Mouse (Mus musculus) embryonic facial prominence, embryonic 13.5 days (tissue): ENCODE measurements at regions not wholly inside any gene's neighbourhood (a gene's known extent, or its start where the extent isn't known, plus 50 kb on each side); places are given as distances from the start of the nearest gene placed in this dataset.
A peak's percentile ranks its signal among the peaks of the same experiment; 100 is the strongest.

Source experiments
- ATAC-seq: fragments of 200-750 bp; cut with Nextera tagmentation; 2 replicates; pipeline ENCODE4 v1.8.0; 2017; ENCODE audit warnings: low read depth; ENCODE audit not compliant: insufficient number of reproducible peaks, insufficient read depth, low FRiP score, low TSS enrichment
- H3K27ac ChIP-seq: fragments of 300-500 bp; sonication (generic); 2 replicates; pipeline ENCODE4 v1.5.1; 2015; ENCODE audit warnings: moderate library complexity, mild to moderate bottlenecking, inconsistent platforms
- H3K27me3 ChIP-seq: fragments of 300-500 bp; sonication (generic); 2 replicates; pipeline ENCODE4 v1.6.1; 2015; ENCODE audit warnings: mild to moderate bottlenecking, inconsistent platforms
- H3K36me3 ChIP-seq: fragments of 300-500 bp; sonication (generic); 2 replicates; pipeline ENCODE4 v1.6.1; 2015; ENCODE audit warnings: mild to moderate bottlenecking, inconsistent platforms
- H3K4me1 ChIP-seq: fragments of 300-500 bp; sonication (generic); 2 replicates; pipeline ENCODE4 v1.6.1; 2015; ENCODE audit warnings: inconsistent platforms
- H3K4me2 ChIP-seq: fragments of 300-500 bp; sonication (generic); 2 replicates; pipeline ENCODE4 v1.6.1; 2015; ENCODE audit warnings: moderate library complexity, mild to moderate bottlenecking, inconsistent platforms
- H3K4me3 ChIP-seq: fragments of 300-500 bp; sonication (generic); 2 replicates; pipeline ENCODE4 v1.5.1; 2015; ENCODE audit warnings: mild to moderate bottlenecking, inconsistent platforms
- H3K9ac ChIP-seq: fragments of 300-500 bp; sonication (generic); 2 replicates; pipeline ENCODE4 v1.6.1; 2015; ENCODE audit warnings: mild to moderate bottlenecking, inconsistent platforms
- H3K9me3 ChIP-seq: fragments of 300-500 bp; sonication (generic); 2 replicates; pipeline ENCODE4 v1.6.1; 2016; ENCODE audit warnings: inconsistent platforms
- WGBS: fragments of 180-500 bp; shearing (Covaris S2); methylation state at CpG from one replicate; pipeline ENCODE4 v1.1.7; 2015; ENCODE audit warnings: mixed read lengths; 5-methylcytosine and 5-hydroxymethylcytosine counted together

- Histone ChIP-seq H3K9ac (0 out of 2 replicates have a peak overlapping the region, but pooled peaks have one; percentile 21), H3K4me2 (no peak overlapping the region), H3K9me3 (no peaks in the 10 kb centered on the region), H3K27me3 (no peaks in the 10 kb centered on the region), H3K36me3 (no peaks in the 10 kb centered on the region), H3K4me3 (no peak overlapping the region), H3K27ac (no peak overlapping the region), H3K4me1 (peaks cover 7% of the 10 kb centered on the region; the same call in 1 of the 2 replicates)
- no peak for ATAC-seq
- WGBS = 55% methylated on average over 19 of the region's 19 CpGs
These were observed 438.3 kb downstream of the Sox2 start for GRCm38 (mm10) chr3:35088241-35089080.

DNA sequence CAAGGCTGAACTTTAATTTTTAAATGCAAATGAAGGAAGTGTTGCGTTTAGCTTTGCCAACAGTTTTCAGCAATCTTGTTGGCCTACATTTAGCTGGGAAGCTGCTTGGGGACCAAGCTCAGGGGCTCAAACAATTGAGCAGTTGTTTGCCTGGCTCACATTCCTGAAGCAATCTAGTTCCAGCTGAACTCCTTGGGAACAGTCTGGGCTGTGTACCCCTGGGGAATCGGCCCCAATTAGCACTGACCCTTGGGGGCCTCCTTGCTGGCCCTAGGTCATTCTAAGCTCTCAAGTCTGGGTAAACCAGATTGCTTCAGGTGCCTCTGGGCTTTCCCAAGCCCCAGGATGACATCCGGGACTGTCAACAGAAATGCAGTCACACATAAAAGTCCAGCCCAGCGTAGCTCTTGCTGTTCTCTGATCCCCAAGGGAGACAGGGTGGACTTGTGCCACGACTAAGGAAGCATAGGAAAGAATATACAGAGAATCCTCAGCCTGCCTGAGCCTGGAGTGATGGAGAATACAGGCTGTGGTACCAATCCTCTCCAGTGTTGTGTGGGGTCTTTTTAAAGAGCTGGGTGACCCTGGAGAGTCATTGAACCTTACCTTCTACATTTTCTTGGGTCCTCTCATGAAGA is 440.4 kb downstream of the Sox2 start:
- no peaks in the 10 kb centered on the region for H3K9me3 ChIP-seq
- H3K4me3 ChIP-seq = no peak overlapping the region
- ATAC-seq = no peak
- peaks cover 7% of the 10 kb centered on the region; the same call in 1 of the 2 replicates for H3K4me1 ChIP-seq
- H3K9ac ChIP-seq = no peak overlapping the region
- 25% methylated on average over 5 of the region's 5 CpGs for WGBS
- H3K27me3 ChIP-seq = no peaks in the 10 kb centered on the region
- no peak overlapping the region for H3K4me2 ChIP-seq
- H3K27ac ChIP-seq = no peak overlapping the region
- no peaks in the 10 kb centered on the region for H3K36me3 ChIP-seq

DNA sequence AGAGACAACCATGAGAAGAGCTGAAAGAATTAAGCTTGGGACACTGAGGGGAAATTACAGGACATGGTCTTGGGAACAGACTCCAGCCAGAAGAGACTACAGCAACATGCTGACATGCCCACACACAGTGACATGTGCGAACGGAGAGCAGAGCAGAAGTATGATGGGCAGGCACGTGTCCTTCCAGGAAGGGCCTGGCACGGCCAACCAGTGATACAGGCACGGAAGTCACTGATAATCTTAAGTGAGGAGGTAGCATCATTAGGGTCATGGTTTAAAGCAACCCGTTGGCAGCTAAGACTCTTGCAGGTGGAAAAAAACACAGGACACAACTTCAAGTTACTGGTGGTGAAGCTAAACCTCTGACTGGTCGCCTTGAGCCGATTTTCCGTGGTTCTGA is 442.8 kb downstream of the Sox2 start:
- no peaks in the 10 kb centered on the region for H3K9me3 ChIP-seq
- no peaks in the 10 kb centered on the region for H3K36me3 ChIP-seq
- no peak overlapping the region for H3K9ac ChIP-seq
- no peak overlapping the region for H3K27ac ChIP-seq
- no peak for ATAC-seq
- 0 out of 2 replicates have a peak, but pooled peaks cover 2% of the 10 kb centered on the region for H3K27me3 ChIP-seq
- H3K4me3 ChIP-seq = no peak overlapping the region
- 90% methylated on average over 9 of the region's 9 CpGs for WGBS
- no peak overlapping the region for H3K4me2 ChIP-seq
- H3K4me1 ChIP-seq = peaks cover 7% of the 10 kb centered on the region; the same call in 1 of the 2 replicates

GRCm38 (mm10) chr3:35095221-35095620 is 445.0 kb downstream of the Sox2 start:
- no peak for ATAC-seq
- Histone ChIP-seq H3K9me3 (no peaks in the 10 kb centered on the region), H3K4me2 (no peak overlapping the region), H3K27me3 (peaks cover 10% of the 10 kb centered on the region), H3K4me1 (no peaks in the 10 kb centered on the region), H3K4me3 (no peak overlapping the region), H3K27ac (no peak overlapping the region), H3K36me3 (no peaks in the 10 kb centered on the region), H3K9ac (no peak overlapping the region)
- 93% methylated on average over 8 of the region's 8 CpGs for WGBS

DNA sequence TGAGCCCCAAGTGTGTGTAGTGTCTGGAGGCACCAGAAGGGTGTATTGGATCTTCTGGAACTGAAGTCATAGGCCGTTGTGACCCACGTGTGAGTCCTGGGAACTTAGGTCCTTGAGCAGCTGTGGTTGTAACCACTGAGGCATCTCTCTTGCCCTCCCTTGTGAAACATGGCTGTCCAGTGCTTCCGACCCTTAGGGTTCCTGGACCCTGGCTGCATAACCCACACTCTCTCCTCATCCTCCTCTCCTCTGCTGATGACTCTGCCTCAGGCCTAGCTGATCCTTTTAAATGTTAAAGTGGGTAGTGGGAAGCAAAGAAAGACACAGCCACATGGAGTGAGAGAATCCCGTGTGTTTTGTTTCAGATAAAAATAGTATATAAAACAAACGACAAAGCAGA is 446.2 kb downstream of the Sox2 start:
- Histone ChIP-seq H3K9ac (no peak overlapping the region), H3K4me2 (no peak overlapping the region), H3K27me3 (peaks cover 21% of the 10 kb centered on the region), H3K9me3 (no peaks in the 10 kb centered on the region), H3K36me3 (no peaks in the 10 kb centered on the region), H3K27ac (no peak overlapping the region), H3K4me3 (no peak overlapping the region), H3K4me1 (no peaks in the 10 kb centered on the region)
- 77% methylated on average over 5 of the region's 5 CpGs for WGBS
- no peak for ATAC-seq

DNA sequence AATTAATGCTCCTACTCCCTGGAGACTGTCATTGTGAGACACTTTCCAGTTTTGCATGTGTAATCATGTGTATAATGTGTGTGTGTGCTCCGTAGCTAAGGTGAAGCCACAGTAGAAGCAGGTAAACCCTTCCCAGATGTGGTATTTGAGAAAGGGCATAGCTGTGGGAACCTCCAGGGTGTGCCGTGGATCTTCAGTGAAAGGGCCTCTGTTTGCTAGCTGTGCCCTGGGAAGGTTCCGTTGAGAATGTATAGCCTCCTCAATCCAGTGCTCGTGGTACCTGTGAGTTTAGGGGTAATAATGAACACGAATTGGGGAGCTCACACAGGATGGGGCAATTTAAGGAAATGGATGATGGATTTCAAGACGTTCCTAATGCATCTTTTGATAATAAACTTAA is 447.6 kb downstream of the Sox2 start:
- Histone ChIP-seq H3K4me1 (peaks cover 10% of the 10 kb centered on the region), H3K27ac (no peak overlapping the region), H3K4me2 (no peak overlapping the region), H3K9me3 (no peaks in the 10 kb centered on the region), H3K27me3 (peaks cover 25% of the 10 kb centered on the region), H3K36me3 (no peaks in the 10 kb centered on the region), H3K9ac (no peak overlapping the region), H3K4me3 (no peak overlapping the region)
- no peak for ATAC-seq
- 79% methylated on average over 6 of the region's 6 CpGs for WGBS

- Histone ChIP-seq H3K4me2 (no peak overlapping the region), H3K36me3 (no peaks in the 10 kb centered on the region), H3K4me3 (no peak overlapping the region), H3K9me3 (no peaks in the 10 kb centered on the region), H3K27me3 (peaks cover 32% of the 10 kb centered on the region), H3K9ac (no peak overlapping the region), H3K4me1 (peaks cover 14% of the 10 kb centered on the region), H3K27ac (no peak overlapping the region)
- ATAC-seq = no peak
- WGBS = 73% methylated on average over 3 of the region's 3 CpGs
These were observed 449.0 kb downstream of the Sox2 start for GRCm38 (mm10) chr3:35099226-35099625.

GRCm38 (mm10) chr3:35099876-35100420 is 449.7 kb downstream of the Sox2 start:
- H3K36me3 ChIP-seq = no peaks in the 10 kb centered on the region
- no peak overlapping the region for H3K4me3 ChIP-seq
- no peaks in the 10 kb centered on the region for H3K9me3 ChIP-seq
- no peak overlapping the region for H3K4me2 ChIP-seq
- no peak overlapping the region for H3K9ac ChIP-seq
- 59% methylated on average over 10 of the region's 10 CpGs for WGBS
- ATAC-seq = no peak
- peaks cover 14% of the 10 kb centered on the region for H3K4me1 ChIP-seq
- peaks cover 36% of the 10 kb centered on the region for H3K27me3 ChIP-seq
- no peak overlapping the region for H3K27ac ChIP-seq

GRCm38 (mm10) chr3:35101286-35101685 is 451.1 kb downstream of the Sox2 start:
- Histone ChIP-seq H3K9me3 (no peaks in the 10 kb centered on the region), H3K4me3 (no peak overlapping the region), H3K4me1 (peaks cover 14% of the 10 kb centered on the region), H3K36me3 (no peaks in the 10 kb centered on the region), H3K9ac (no peak overlapping the region), H3K27me3 (peaks cover 43% of the 10 kb centered on the region), H3K4me2 (no peak overlapping the region), H3K27ac (no peak overlapping the region)
- 76% methylated on average over 8 of the region's 8 CpGs for WGBS
- no peak for ATAC-seq

- no peaks in the 10 kb centered on the region for H3K36me3 ChIP-seq
- WGBS = 69% methylated on average over 5 of the region's 5 CpGs
- H3K27ac ChIP-seq = no peak overlapping the region
- H3K9me3 ChIP-seq = no peaks in the 10 kb centered on the region
- no peak for ATAC-seq
- H3K4me3 ChIP-seq = no peak overlapping the region
- H3K27me3 ChIP-seq = peaks cover 46% of the 10 kb centered on the region
- no peak overlapping the region for H3K9ac ChIP-seq
- peaks cover 14% of the 10 kb centered on the region for H3K4me1 ChIP-seq
- no peak overlapping the region for H3K4me2 ChIP-seq
These were observed 451.7 kb downstream of the Sox2 start for GRCm38 (mm10) chr3:35101951-35102350.

GRCm38 (mm10) chr3:35102715-35103591 is 452.7 kb downstream of the Sox2 start:
- H3K9me3 ChIP-seq = no peaks in the 10 kb centered on the region
- H3K4me2 ChIP-seq = peak overlapping the region; percentile 24; the same call in 1 of the 2 replicates
- H3K36me3 ChIP-seq = no peaks in the 10 kb centered on the region
- WGBS = 23% methylated on average over 13 of the region's 13 CpGs
- no peak overlapping the region for H3K9ac ChIP-seq
- peaks cover 14% of the 10 kb centered on the region for H3K4me1 ChIP-seq
- H3K27ac ChIP-seq = no peak overlapping the region
- no peak overlapping the region for H3K4me3 ChIP-seq
- ATAC-seq = no peak
- H3K27me3 ChIP-seq = peaks cover 44% of the 10 kb centered on the region
